Mouse (Mus musculus): Measurements from ENCODE around the gene Add3.
A peak's percentile ranks its signal among the peaks of the same experiment; 100 is the strongest.

The Add3 gene

GRCm38 (mm10) chr19:53130399-53131175 lies 9.7 kb upstream of the Add3 start:
- peak; percentile 43 for DNase-seq

- DNase-seq, result no peak
Measured at GRCm38 (mm10) chr19:53132471-53132870, 7.8 kb upstream of the Add3 start.

GRCm38 (mm10) chr19:53136336-53137090 lies 3.7 kb upstream of the Add3 start:
- no peak for DNase-seq

- no peak for DNase-seq
Measured at GRCm38 (mm10) chr19:53137116-53137670, 3.0 kb upstream of the Add3 start.

GRCm38 (mm10) chr19:53140804-53141250 lies 584 bp downstream of the Add3 start:
- no peak for DNase-seq

- DNase-seq, result peak; percentile 73
Measured at GRCm38 (mm10) chr19:53141251-53142072, 1.2 kb downstream of the Add3 start.

- peak; percentile 100 for DNase-seq
Measured at GRCm38 (mm10) chr19:53142190-53143107, 2.2 kb downstream of the Add3 start.

- peak; percentile 67 for DNase-seq
Measured at GRCm38 (mm10) chr19:53143108-53143971, 3.1 kb downstream of the Add3 start.

GRCm38 (mm10) chr19:53145075-53145474 lies 4.8 kb downstream of the Add3 start:
- no peak for DNase-seq

- peak; percentile 37 for DNase-seq
Measured at GRCm38 (mm10) chr19:53149381-53149780, 9.1 kb downstream of the Add3 start.

- DNase-seq, result no peak
Measured at GRCm38 (mm10) chr19:53152451-53152850, 12.2 kb downstream of the Add3 start.

GRCm38 (mm10) chr19:53153096-53153495 lies 12.9 kb downstream of the Add3 start:
- no peak for DNase-seq

GRCm38 (mm10) chr19:53154156-53154555 lies 13.9 kb downstream of the Add3 start:
- DNase-seq, result no peak

GRCm38 (mm10) chr19:53156361-53156760 lies 16.1 kb downstream of the Add3 start:
- DNase-seq, result no peak

- no peak for DNase-seq
Measured at GRCm38 (mm10) chr19:53157176-53157575, 16.9 kb downstream of the Add3 start.

GRCm38 (mm10) chr19:53159351-53159750 lies 19.1 kb downstream of the Add3 start:
- DNase-seq, result no peak

- DNase-seq, result no peak
Measured at GRCm38 (mm10) chr19:53162927-53163326, 22.7 kb downstream of the Add3 start.

GRCm38 (mm10) chr19:53164645-53165044 lies 24.4 kb downstream of the Add3 start:
- no peak for DNase-seq

- peak; percentile 47 for DNase-seq
Measured at GRCm38 (mm10) chr19:53165305-53166240, 25.3 kb downstream of the Add3 start.

GRCm38 (mm10) chr19:53166367-53166766 lies 26.1 kb downstream of the Add3 start:
- no peak for DNase-seq

All from kidney, adult 9 months (tissue).